Mouse (Mus musculus) MEL (cell line): ENCODE measurements at regions not wholly inside any gene's neighbourhood (a gene's known extent, or its start where the extent isn't known, plus 50 kb on each side); places are given as distances from the start of the nearest gene placed in this dataset.

Source experiments
- DNase-seq: peaks from one replicate; pipeline ENCODE4 v3.0.0; 2011; ENCODE audit warnings: low read depth, low spot score
- H3K27ac ChIP-seq: 2 replicates; pipeline ENCODE4 v1.5.1; 2012; ENCODE audit warnings: low read depth, mild to moderate bottlenecking, control low read depth, low read length, moderate library complexity; ENCODE audit not compliant: control insufficient read depth
- H3K27me3 ChIP-seq, 2 experiments: fragments of 150-350 bp in 1 of 2; sonication (generic) in 1 of 2; 2 replicates each; pipeline ENCODE4 v1.6.1; 2012; ENCODE audit warnings: low read length in 2 of 2, mild to moderate bottlenecking in 2 of 2, improper control_type of control experiment in 1 of 2, moderate library complexity in 1 of 2; ENCODE audit not compliant: insufficient read depth in 2 of 2, control insufficient read depth in 1 of 2
- H3K36me3 ChIP-seq, 2 experiments: 2 replicates each; pipeline ENCODE4 v1.6.1; 2012 to 2014; ENCODE audit warnings: low read length in 2 of 2, improper control_type of control experiment in 1 of 2, inconsistent platforms in 1 of 2, mild to moderate bottlenecking in 1 of 2; ENCODE audit not compliant: insufficient read depth in 2 of 2, control insufficient read depth in 1 of 2
- H3K4me1 ChIP-seq, 2 experiments: fragments of 150-350 bp in 1 of 2; sonication (generic) in 1 of 2; 2 replicates each; pipeline ENCODE4 v1.6.1; 2012; ENCODE audit warnings: low read length in 2 of 2, improper control_type of control experiment in 1 of 2, mild to moderate bottlenecking in 1 of 2; ENCODE audit not compliant: insufficient read depth in 2 of 2, control insufficient read depth in 1 of 2
- H3K4me3 ChIP-seq, 2 experiments: fragments of 150-350 bp in 1 of 2; sonication (generic) in 1 of 2; 2 replicates each; pipeline ENCODE4 v1.5.1; 2012; ENCODE audit warnings: low read depth in 2 of 2, low read length in 2 of 2, mild to moderate bottlenecking in 2 of 2, moderate library complexity in 2 of 2, control low read depth in 1 of 2, improper control_type of control experiment in 1 of 2; ENCODE audit not compliant: control insufficient read depth in 1 of 2, insufficient read depth in 1 of 2
- H3K79me2 ChIP-seq: 2 replicates; pipeline ENCODE4 v1.6.1; 2012; ENCODE audit warnings: mild to moderate bottlenecking, low read length, moderate library complexity; ENCODE audit not compliant: control insufficient read depth, poor library complexity, insufficient read depth
- H3K9ac ChIP-seq: 2 replicates; pipeline ENCODE4 v1.6.1; 2012; ENCODE audit warnings: low read depth, mild to moderate bottlenecking, control low read depth, low read length, moderate library complexity; ENCODE audit not compliant: control insufficient read depth, poor library complexity, severe bottlenecking
- H3K9me3 ChIP-seq: fragments of 150-350 bp; sonication (generic); replicated peaks from 2 replicates; pipeline ENCODE4 v1.6.1; 2012; ENCODE audit warnings: mild to moderate bottlenecking, low read length, improper control_type of control experiment, moderate library complexity; ENCODE audit not compliant: insufficient read depth
- BHLHE40 ChIP-seq: IDR thresholded peaks from 2 replicates; pipeline ENCODE4 v1.6.1; 2012; ENCODE audit warnings: low read depth, mild to moderate bottlenecking, inconsistent platforms, low read length, improper control_type of control experiment, borderline replicate concordance
- CHD1 ChIP-seq: IDR thresholded peaks from 2 replicates; pipeline ENCODE4 v1.6.1; 2012; ENCODE audit warnings: low read depth, mild to moderate bottlenecking, inconsistent platforms, low read length, improper control_type of control experiment
- E2F4 ChIP-seq: IDR thresholded peaks from 2 replicates; pipeline ENCODE4 v1.6.1; 2011; ENCODE audit warnings: low read depth, low read length, improper control_type of control experiment, borderline replicate concordance
- EP300 ChIP-seq, 2 experiments: IDR thresholded peaks; 2 replicates each; pipeline ENCODE4 v1.6.1; 2011; ENCODE audit warnings: improper control_type of control experiment in 2 of 2, low read length in 2 of 2, low read depth in 1 of 2, mild to moderate bottlenecking in 1 of 2
- ETS1 ChIP-seq: IDR thresholded peaks from 2 replicates; pipeline ENCODE4 v1.6.1; 2012; ENCODE audit warnings: low read depth, mild to moderate bottlenecking, inconsistent platforms, low read length, improper control_type of control experiment, moderate library complexity
- GATA1 ChIP-seq: IDR thresholded peaks from 2 replicates; pipeline ENCODE4 v1.6.1; 2011; ENCODE audit warnings: low read depth, low read length, improper control_type of control experiment
- HCFC1 ChIP-seq: IDR thresholded peaks from 2 replicates; pipeline ENCODE4 v1.6.1; 2012; ENCODE audit warnings: low read depth, mild to moderate bottlenecking, inconsistent platforms, low read length, improper control_type of control experiment, moderate library complexity
- JUND ChIP-seq: IDR thresholded peaks from 2 replicates; pipeline ENCODE4 v1.6.1; 2011; ENCODE audit warnings: low read depth, mild to moderate bottlenecking, improper control_type of control experiment, low read length
- MAFK ChIP-seq: IDR thresholded peaks from 2 replicates; pipeline ENCODE4 v1.6.1; 2011; ENCODE audit warnings: low read depth, mild to moderate bottlenecking, low read length, improper control_type of control experiment, borderline replicate concordance
- MEF2A ChIP-seq: IDR thresholded peaks from 2 replicates; pipeline ENCODE4 v1.6.1; 2014; ENCODE audit warnings: low read depth, mild to moderate bottlenecking, inconsistent platforms, low read length, improper control_type of control experiment; ENCODE audit not compliant: poor library complexity, insufficient replicate concordance, severe bottlenecking; ENCODE audit errors: extremely low read depth
- MYB ChIP-seq: IDR thresholded peaks from 2 replicates; pipeline ENCODE4 v1.6.1; 2011; ENCODE audit warnings: mild to moderate bottlenecking, low read depth, low read length, improper control_type of control experiment
- NELFE ChIP-seq: IDR thresholded peaks from 2 replicates; pipeline ENCODE4 v1.6.1; 2011; ENCODE audit warnings: low read depth, low read length, improper control_type of control experiment
- NRF1 ChIP-seq: IDR thresholded peaks from 2 replicates; pipeline ENCODE4 v1.6.1; 2014; ENCODE audit warnings: low read depth, mild to moderate bottlenecking, inconsistent platforms, low read length, improper control_type of control experiment, moderate library complexity; ENCODE audit not compliant: poor library complexity, insufficient read depth, severe bottlenecking
- POLR2A ChIP-seq, 2 experiments: IDR thresholded peaks; 2 replicates each; pipeline ENCODE4 v1.6.1; 2011 to 2012; ENCODE audit warnings: low read length in 2 of 2, mild to moderate bottlenecking in 2 of 2, control low read depth in 1 of 2, improper control_type of control experiment in 1 of 2, low read depth in 1 of 2, moderate library complexity in 1 of 2; ENCODE audit not compliant: control insufficient read depth in 1 of 2, insufficient read depth in 1 of 2, poor library complexity in 1 of 2
- POLR2AphosphoS5 ChIP-seq: IDR thresholded peaks from 2 replicates; pipeline ENCODE4 v1.6.1; 2012; ENCODE audit warnings: low read depth, borderline replicate concordance, mild to moderate bottlenecking, inconsistent platforms, low read length, moderate library complexity, mixed read lengths
- RAD21 ChIP-seq: IDR thresholded peaks from 2 replicates; pipeline ENCODE4 v1.6.1; 2011; ENCODE audit warnings: mild to moderate bottlenecking, low read depth, low read length, improper control_type of control experiment
- TAL1 ChIP-seq: IDR thresholded peaks from 2 replicates; pipeline ENCODE4 v1.6.1; 2012; ENCODE audit warnings: mild to moderate bottlenecking, inconsistent platforms, low read length, moderate library complexity, mixed read lengths
- UBTF ChIP-seq: IDR thresholded peaks from 2 replicates; pipeline ENCODE4 v1.6.1; 2012; ENCODE audit warnings: low read depth, mild to moderate bottlenecking, inconsistent platforms, low read length, improper control_type of control experiment, moderate library complexity, borderline replicate concordance; ENCODE audit not compliant: insufficient read depth
- USF1 ChIP-seq: IDR thresholded peaks from 2 replicates; pipeline ENCODE4 v1.6.1; 2014; ENCODE audit warnings: low read depth, mild to moderate bottlenecking, inconsistent platforms, low read length, improper control_type of control experiment, moderate library complexity
- USF2 ChIP-seq, 2 experiments: IDR thresholded peaks; 2 replicates each; pipeline ENCODE4 v1.6.1; 2011 to 2012; ENCODE audit warnings: improper control_type of control experiment in 2 of 2, low read length in 2 of 2, borderline replicate concordance in 1 of 2, inconsistent platforms in 1 of 2, low read depth in 1 of 2, mild to moderate bottlenecking in 1 of 2; ENCODE audit not compliant: insufficient read depth in 1 of 2
- ZC3H11A ChIP-seq: IDR thresholded peaks from 2 replicates; pipeline ENCODE4 v1.6.1; 2012; ENCODE audit warnings: low read depth, mild to moderate bottlenecking, inconsistent platforms, low read length, improper control_type of control experiment
- ZKSCAN1 ChIP-seq: IDR thresholded peaks from 2 replicates; pipeline ENCODE4 v1.6.1; 2012; ENCODE audit warnings: low read depth, mild to moderate bottlenecking, inconsistent platforms, low read length, improper control_type of control experiment, moderate library complexity
- ZMIZ1 ChIP-seq: IDR thresholded peaks from 2 replicates; pipeline ENCODE4 v1.6.1; 2012; ENCODE audit warnings: low read depth, mild to moderate bottlenecking, inconsistent platforms, low read length, improper control_type of control experiment, moderate library complexity

GRCm38 (mm10) chr9:103872119-103872518, 110.5 kb upstream of the Tmem108 start:
- Histone ChIP-seq H3K79me2 (no peaks in the 10 kb centered on the region), H3K27ac (no peak overlapping the region), H3K4me1 (no peaks in the 10 kb centered on the region), H3K27me3 (no peaks in the 10 kb centered on the region), H3K36me3 (no peaks in the 10 kb centered on the region)
- no peak for TF ChIP-seq ZC3H11A
- TF ChIP-seq MYB = no peak
- TF ChIP-seq NRF1 = no peak
- TF ChIP-seq, all 39 proteins: peak for 0
- Histone ChIP-seq H3K9ac (no peak overlapping the region), H3K9me3 (no peaks in the 10 kb centered on the region), H3K4me3 (no peak overlapping the region)
- DNase-seq = no peak

GRCm38 (mm10) chr9:103873876-103874275, 112.2 kb upstream of the Tmem108 start:
- Histone ChIP-seq H3K4me3 (no peak overlapping the region), H3K79me2 (no peaks in the 10 kb centered on the region), H3K27ac (no peak overlapping the region), H3K36me3 (no peaks in the 10 kb centered on the region), H3K9ac (no peak overlapping the region), H3K27me3 (no peaks in the 10 kb centered on the region), H3K9me3 (no peaks in the 10 kb centered on the region), H3K4me1 (no peaks in the 10 kb centered on the region)
- TF ChIP-seq ETS1 (no peak), BHLHE40 (no peak), TAL1 (no peak), USF2 (IDR thresholded peaks at IDR 0.05; ENCODE audit: borderline replicate concordance in 1 of 2, insufficient read depth in 1 of 2, low read depth in 1 of 2, low read length in 2 of 2) (no peak), GATA1 (no peak), ZKSCAN1 (no peak), NRF1 (no peak), RAD21 (no peak)
- no peak for DNase-seq

- H3K27ac ChIP-seq = no peak overlapping the region
- TF ChIP-seq MEF2A (no peak), HCFC1 (no peak), ZC3H11A (no peak), POLR2A (IDR thresholded peaks at IDR 0.05; ENCODE audit: control insufficient read depth in 1 of 2, insufficient read depth in 1 of 2, low read depth in 1 of 2, low read length in 2 of 2, poor library complexity in 1 of 2) (no peak), UBTF (no peak), EP300 (IDR thresholded peaks at IDR 0.05; ENCODE audit: low read depth in 1 of 2, low read length in 2 of 2) (no peak), NELFE (no peak), POLR2AphosphoS5 (no peak), ZMIZ1 (no peak), TAL1 (no peak), GATA1 (no peak), E2F4 (no peak), MAFK (no peak), USF1 (no peak), JUND (no peak), CHD1 (no peak)
- TF ChIP-seq, all 39 proteins: peak for 0
- H3K4me1 ChIP-seq = no peaks in the 10 kb centered on the region
- no peaks in the 10 kb centered on the region for H3K9me3 ChIP-seq
- no peaks in the 10 kb centered on the region for H3K27me3 ChIP-seq
- no peaks in the 10 kb centered on the region for H3K79me2 ChIP-seq
- no peak for DNase-seq
- no peak overlapping the region for H3K9ac ChIP-seq
- no peak overlapping the region for H3K4me3 ChIP-seq
- no peaks in the 10 kb centered on the region for H3K36me3 ChIP-seq
Observed at GRCm38 (mm10) chr9:103877851-103878250, 116.2 kb upstream of the Tmem108 start.
